Mouse (Mus musculus): ENCODE results near the gene Gm26992. TPM values are rescaled to one million over a fixed set of nuclear protein-coding genes. Genes with fewer than 3 reads are reported as not detected.

The Gm26992 gene
- not detected in 2 replicates for total RNA-seq (2014; rRNA removed)
- 0.48 TPM in 1 of 2 replicates, not detected in the other for polyA plus RNA-seq (2015; fragmentation: Nextera tagmentation; extraction: Ambion mirVana)

DNA sequence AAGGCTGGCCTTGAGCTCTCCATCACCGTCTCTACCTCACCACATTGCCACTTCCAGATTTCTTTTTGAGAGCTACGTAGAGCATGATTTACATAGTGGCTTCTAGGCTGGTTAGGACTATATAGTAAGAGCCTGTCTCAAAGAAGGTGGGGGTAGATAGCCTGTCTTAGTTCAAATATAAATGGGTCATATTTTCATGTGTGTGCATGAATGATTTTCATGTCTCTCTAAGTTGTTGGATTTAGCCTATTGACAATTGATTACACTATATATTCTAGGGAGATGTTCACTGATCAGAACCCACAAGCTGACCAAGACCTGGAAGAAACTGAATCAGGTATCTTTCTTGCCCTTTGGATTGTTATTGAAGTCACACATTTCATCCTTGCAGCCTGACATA is at the start of gene Gm26992:
Gm26992 (plus strand) TSS at position 301 of the 400 bp plus-strand sequence.
- ATAC-seq (no peak), DNase-seq (no peak)
- WGBS = 87% methylated on average over 2 of the region's 2 CpGs
- H3K9me3 ChIP-seq (ENCODE audit: low read length) = no peaks in the 10 kb centered on the region
- H3K9ac ChIP-seq = no peak within 1 kb of the TSS
- H3K36me3 ChIP-seq (ENCODE audit: insufficient read depth) = no peaks in the 10 kb centered on the region
- no peaks in the 10 kb centered on the region for H3K4me1 ChIP-seq (ENCODE audit: insufficient read depth)
- H3K27me3 ChIP-seq (ENCODE audit: insufficient read depth, low read length) = no peaks in the 10 kb centered on the region
- H3K4me2 ChIP-seq (ENCODE audit: low read depth) = no peak within 1 kb of the TSS
- H3K27ac ChIP-seq (ENCODE audit: low read depth, low read length) = no peak within 1 kb of the TSS
- no peak within 1 kb of the TSS for H3K4me3 ChIP-seq (ENCODE audit: low read depth, low read length)
- no peak for TF ChIP-seq CTCF (IDR thresholded peaks at IDR 0.05; ENCODE audit: low read depth)

DNA sequence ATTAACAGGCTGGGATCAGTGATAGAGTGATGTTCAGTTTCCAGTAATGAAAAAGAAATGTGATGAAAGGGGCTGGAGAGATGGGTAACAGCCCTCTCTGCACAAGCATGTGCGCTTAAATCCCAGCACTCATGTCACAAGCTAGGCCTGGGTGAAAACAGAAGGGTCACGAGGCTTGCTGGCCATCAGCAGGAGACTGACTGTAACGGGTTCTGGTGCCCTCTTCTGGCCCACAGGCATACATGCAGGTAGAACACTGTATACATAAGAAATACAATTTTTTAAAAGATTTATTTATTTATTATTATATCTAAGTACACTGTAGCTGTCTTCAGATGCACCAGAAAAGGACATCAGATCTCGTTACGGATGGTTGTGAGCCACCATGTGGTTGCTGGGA is 47.6 kb upstream of the Gm26992 start:
- 58% methylated on average over 5 of the region's 5 CpGs for WGBS
- H3K27me3 ChIP-seq (ENCODE audit: insufficient read depth, low read length) = no peaks in the 10 kb centered on the region; the same call in 1 of the 2 replicates
- H3K4me1 ChIP-seq (ENCODE audit: insufficient read depth) = no peaks in the 10 kb centered on the region
- ATAC-seq (no peak), DNase-seq (no peak)
- TF ChIP-seq CTCF (IDR thresholded peaks at IDR 0.05; ENCODE audit: low read depth) = peak; percentile 57
- H3K9ac ChIP-seq = no peak overlapping the region
- H3K36me3 ChIP-seq (ENCODE audit: insufficient read depth) = no peaks in the 10 kb centered on the region
- no peaks in the 10 kb centered on the region for H3K9me3 ChIP-seq (ENCODE audit: low read length)
- no peak overlapping the region for H3K4me2 ChIP-seq (ENCODE audit: low read depth)
- no peak overlapping the region for H3K27ac ChIP-seq (ENCODE audit: low read depth, low read length)
- no peak overlapping the region for H3K4me3 ChIP-seq (ENCODE audit: low read depth, low read length)

DNA sequence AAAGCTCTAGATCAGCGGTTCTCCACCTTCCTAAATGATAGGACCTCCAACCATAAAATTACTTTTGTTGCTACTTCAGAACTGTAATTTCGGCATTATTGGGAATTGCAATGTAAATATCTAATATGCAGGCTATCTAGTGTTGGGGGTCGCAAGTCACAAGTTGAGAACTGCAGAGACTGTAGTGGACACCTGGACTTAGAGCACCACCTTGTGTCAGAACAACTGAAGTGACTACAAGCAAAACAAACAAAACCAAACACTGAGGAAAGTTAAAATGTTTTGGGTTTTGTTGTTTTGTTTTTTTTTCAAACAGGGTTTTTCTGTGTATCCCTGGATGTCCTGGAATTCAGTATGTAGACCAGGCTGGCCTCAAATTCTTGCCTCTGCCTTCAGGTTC is 37.3 kb upstream of the Gm26992 start:
- Histone ChIP-seq H3K36me3 (ENCODE audit: insufficient read depth) (no peaks in the 10 kb centered on the region), H3K4me3 (ENCODE audit: low read depth, low read length) (no peak overlapping the region), H3K4me1 (ENCODE audit: insufficient read depth) (no peaks in the 10 kb centered on the region), H3K9ac (no peak overlapping the region), H3K27ac (ENCODE audit: low read depth, low read length) (no peak overlapping the region), H3K4me2 (ENCODE audit: low read depth) (no peak overlapping the region), H3K27me3 (ENCODE audit: insufficient read depth, low read length) (peaks cover 3% of the 10 kb centered on the region; the same call in 1 of the 2 replicates), H3K9me3 (ENCODE audit: low read length) (no peaks in the 10 kb centered on the region)
- DNase-seq = no peak
- no peak for ATAC-seq
- peak; percentile 26; the same call in 1 of the 2 replicates for TF ChIP-seq CTCF (IDR thresholded peaks at IDR 0.05; ENCODE audit: low read depth)
- WGBS = 81% methylated on average over 3 of the region's 3 CpGs

DNA sequence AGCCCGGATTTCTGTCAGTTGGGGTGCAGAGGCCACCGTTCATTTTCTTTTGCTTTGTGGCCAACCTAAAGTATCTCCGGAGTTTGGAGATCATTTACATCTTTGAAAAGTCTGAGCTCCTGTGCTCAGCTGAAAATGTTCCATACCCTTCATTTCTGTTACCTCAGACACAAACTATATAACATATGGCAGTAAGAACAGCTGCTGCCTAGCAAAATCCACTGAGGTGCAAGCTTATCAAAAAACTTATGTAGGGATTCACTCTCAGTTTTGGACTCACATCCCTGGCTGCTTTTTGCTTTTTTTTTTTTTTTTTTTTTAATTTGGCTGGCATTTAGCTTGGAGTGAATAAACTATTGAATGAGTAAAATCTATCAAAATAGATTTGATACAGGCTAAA is 33.7 kb upstream of the Gm26992 start:
- peaks cover 3% of the 10 kb centered on the region; the same call in 1 of the 2 replicates for H3K27me3 ChIP-seq (ENCODE audit: insufficient read depth, low read length)
- no peak overlapping the region for H3K27ac ChIP-seq (ENCODE audit: low read depth, low read length)
- no peaks in the 10 kb centered on the region for H3K4me1 ChIP-seq (ENCODE audit: insufficient read depth)
- H3K9ac ChIP-seq = no peak overlapping the region
- WGBS = 59% methylated on average over 3 of the region's 3 CpGs
- no peaks in the 10 kb centered on the region for H3K36me3 ChIP-seq (ENCODE audit: insufficient read depth)
- no peaks in the 10 kb centered on the region for H3K9me3 ChIP-seq (ENCODE audit: low read length)
- no peak for ATAC-seq
- no peak for DNase-seq
- TF ChIP-seq CTCF (IDR thresholded peaks at IDR 0.05; ENCODE audit: low read depth) = no peak
- no peak overlapping the region for H3K4me2 ChIP-seq (ENCODE audit: low read depth)
- H3K4me3 ChIP-seq (ENCODE audit: low read depth, low read length) = no peak overlapping the region

DNA sequence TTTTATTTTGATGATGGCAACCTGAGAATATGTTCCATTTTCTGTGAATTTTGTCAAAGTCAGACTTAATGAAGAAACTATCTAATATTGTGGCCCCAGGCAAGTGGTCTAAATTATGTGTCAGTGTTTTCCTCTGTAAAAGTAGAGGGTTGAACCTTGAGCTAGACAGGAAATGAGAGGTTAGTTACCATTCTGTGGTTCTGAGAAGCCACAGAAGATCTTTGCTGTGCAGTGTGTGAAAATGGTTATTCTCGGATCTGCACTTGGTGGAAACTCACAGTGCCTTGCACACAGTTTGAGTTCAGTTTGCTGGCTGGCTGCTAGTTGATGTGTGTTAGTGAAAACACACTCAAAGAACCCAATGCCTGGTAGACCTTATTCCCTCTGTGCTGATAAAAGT is 28.0 kb upstream of the Gm26992 start:
- DNase-seq (no peak), ATAC-seq (no peak)
- H3K27me3 ChIP-seq (ENCODE audit: insufficient read depth, low read length) = no peaks in the 10 kb centered on the region; the same call in 1 of the 2 replicates
- H3K27ac ChIP-seq (ENCODE audit: low read depth, low read length) = no peak overlapping the region
- H3K4me1 ChIP-seq (ENCODE audit: insufficient read depth) = no peaks in the 10 kb centered on the region
- H3K9ac ChIP-seq = no peak overlapping the region
- no peaks in the 10 kb centered on the region for H3K36me3 ChIP-seq (ENCODE audit: insufficient read depth)
- H3K4me3 ChIP-seq (ENCODE audit: low read depth, low read length) = no peak overlapping the region
- TF ChIP-seq CTCF (IDR thresholded peaks at IDR 0.05; ENCODE audit: low read depth) = no peak
- no peak overlapping the region for H3K4me2 ChIP-seq (ENCODE audit: low read depth)
- 74% methylated on average over 1 of the region's 1 CpGs for WGBS
- H3K9me3 ChIP-seq (ENCODE audit: low read length) = no peaks in the 10 kb centered on the region

DNA sequence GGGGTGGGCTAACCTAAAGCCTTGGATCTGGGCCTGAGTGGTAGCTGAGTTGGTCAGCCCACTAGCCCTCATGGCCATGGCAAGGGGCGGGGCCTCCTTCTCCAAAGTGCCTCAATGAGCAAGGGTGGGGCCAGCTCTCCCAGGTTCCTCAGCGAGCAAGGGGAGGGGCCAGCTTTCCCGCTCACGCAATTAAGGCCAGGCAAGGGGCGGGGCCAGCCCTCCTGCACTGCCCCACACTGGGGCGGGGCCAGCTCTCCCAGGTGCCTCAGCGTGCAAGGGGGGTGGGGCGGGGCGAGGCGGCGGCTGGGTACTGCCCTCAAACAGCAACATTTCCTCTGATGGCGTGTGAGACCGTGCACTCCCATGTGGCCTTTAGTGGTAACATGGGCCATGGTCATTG is 16.8 kb upstream of the Gm26992 start:
- WGBS = 39% methylated on average over 13 of the region's 13 CpGs
- DNase-seq (no peak), ATAC-seq (no peak)
- H3K27ac ChIP-seq (ENCODE audit: low read depth, low read length) = no peak overlapping the region
- H3K27me3 ChIP-seq (ENCODE audit: insufficient read depth, low read length) = no peaks in the 10 kb centered on the region; the same call in 1 of the 2 replicates
- H3K4me2 ChIP-seq (ENCODE audit: low read depth) = no peak overlapping the region
- H3K4me1 ChIP-seq (ENCODE audit: insufficient read depth) = no peaks in the 10 kb centered on the region
- no peaks in the 10 kb centered on the region for H3K36me3 ChIP-seq (ENCODE audit: insufficient read depth)
- no peaks in the 10 kb centered on the region for H3K9me3 ChIP-seq (ENCODE audit: low read length)
- TF ChIP-seq CTCF (IDR thresholded peaks at IDR 0.05; ENCODE audit: low read depth) = no peak
- H3K9ac ChIP-seq = no peak overlapping the region
- no peak overlapping the region for H3K4me3 ChIP-seq (ENCODE audit: low read depth, low read length)

DNA sequence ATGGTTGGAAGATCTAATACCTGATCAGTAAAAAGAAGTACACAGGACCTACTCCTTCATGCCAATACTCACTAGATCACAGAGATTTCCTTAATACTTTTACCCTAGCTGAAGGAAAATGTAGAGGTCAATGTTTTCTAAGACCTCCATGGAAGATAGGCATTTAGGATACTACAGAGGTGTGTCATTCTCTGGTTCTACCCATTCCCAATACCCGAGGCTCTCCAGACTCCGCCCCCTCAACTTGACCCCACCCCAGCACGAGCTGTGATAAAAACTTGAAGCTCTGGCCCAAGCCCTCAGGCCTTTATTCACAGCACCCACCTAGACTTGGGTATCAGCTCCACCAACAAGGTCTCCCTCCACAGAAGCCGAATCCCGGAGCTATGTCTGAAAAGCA is 7.6 kb upstream of the Gm26992 start, which contains the start of gene Tsx:
Tsx (plus strand) TSS at position 301 of the 400 bp plus-strand sequence.
- no peak for TF ChIP-seq CTCF (IDR thresholded peaks at IDR 0.05; ENCODE audit: low read depth)
- no peak for ATAC-seq
- H3K9ac ChIP-seq = no peak within 1 kb of the TSS
- no peaks in the 10 kb centered on the region for H3K9me3 ChIP-seq (ENCODE audit: low read length)
- 81% methylated on average over 5 of the region's 5 CpGs for WGBS
- H3K4me3 ChIP-seq (ENCODE audit: low read depth, low read length) = no peak within 1 kb of the TSS
- no peaks in the 10 kb centered on the region for H3K4me1 ChIP-seq (ENCODE audit: insufficient read depth)
- H3K36me3 ChIP-seq (ENCODE audit: insufficient read depth) = no peaks in the 10 kb centered on the region
- no peaks in the 10 kb centered on the region for H3K27me3 ChIP-seq (ENCODE audit: insufficient read depth, low read length)
- no peak within 1 kb of the TSS for H3K4me2 ChIP-seq (ENCODE audit: low read depth)
- DNase-seq = no peak
- H3K27ac ChIP-seq (ENCODE audit: low read depth, low read length) = no peak within 1 kb of the TSS

Measured in forebrain, postnatal 0 days (tissue).